Mouse (Mus musculus) large intestine, adult 2 months (tissue): ENCODE measurements around the gene Fgfr2. TPM values are rescaled to one million over a fixed set of nuclear protein-coding genes. Genes with fewer than 3 reads are reported as not detected.

Source experiments
- DNase-seq: peaks from one replicate; pipeline ENCODE4 v3.0.0-alpha.2; 2012; ENCODE audit warnings: low read depth, low spot score
- WGBS: fragments of 180-500 bp; shearing (Covaris S2); methylation state at CpG from one replicate; pipeline ENCODE4 v1.1.7; 2018; 5-methylcytosine and 5-hydroxymethylcytosine counted together
- polyA plus RNA-seq: library from polyadenylated mRNA; depleted of rRNA; stranded (reverse); fragments of >200 nt; gene quantifications from 2 replicates; pipeline ENCODE4 v1.2.3, GENCODE M21; 2012

Gene Fgfr2
- polyA plus RNA-seq, 1 experiment = 35.0 TPM

GRCm38 (mm10) chr7:132015933-132016332, 1107.2 kb downstream of the Fgfr2 start:
- no peak for DNase-seq
- 39% methylated on average over 3 of the region's 3 CpGs for WGBS

GRCm38 (mm10) chr7:132015193-132015592, 1108.0 kb downstream of the Fgfr2 start:
- no peak for DNase-seq
- 13% methylated on average over 3 of the region's 3 CpGs for WGBS

- no peak for DNase-seq
- 70% methylated on average over 5 of the region's 5 CpGs for WGBS
Measured at GRCm38 (mm10) chr7:132013970-132014369, 1109.2 kb downstream of the Fgfr2 start.

GRCm38 (mm10) chr7:132012969-132013679, 1110.0 kb downstream of the Fgfr2 start:
- 16% methylated on average over 1 of the region's 1 CpGs for WGBS
- no peak for DNase-seq

GRCm38 (mm10) chr7:132009002-132009401, 1114.1 kb downstream of the Fgfr2 start:
- 61% methylated on average over 7 of the region's 7 CpGs for WGBS
- DNase-seq = no peak

- WGBS = 53% methylated on average over 14 of the region's 14 CpGs
Measured at GRCm38 (mm10) chr7:132005996-132006696, 1117.0 kb downstream of the Fgfr2 start.

GRCm38 (mm10) chr7:131992873-131993272, 1130.3 kb downstream of the Fgfr2 start:
- WGBS = 63% methylated on average over 3 of the region's 3 CpGs
- no peak for DNase-seq

More at GRCm38 (mm10) chr7:132005996-132006696, 1117.0 kb downstream of the Fgfr2 start:
- DNase-seq = no peak

GRCm38 (mm10) chr7:131992226-131992625, 1130.9 kb downstream of the Fgfr2 start:
- DNase-seq = no peak
- 51% methylated on average over 1 of the region's 1 CpGs for WGBS

- no peak for DNase-seq
- 35% methylated on average over 6 of the region's 6 CpGs for WGBS
Measured at GRCm38 (mm10) chr7:131989056-131989455, 1134.1 kb downstream of the Fgfr2 start.

GRCm38 (mm10) chr7:131978609-131979008, 1144.5 kb downstream of the Fgfr2 start:
- no peak for DNase-seq
- WGBS = 72% methylated on average over 11 of the region's 11 CpGs

- no peak for DNase-seq
- 59% methylated on average over 6 of the region's 6 CpGs for WGBS
Measured at GRCm38 (mm10) chr7:131975867-131976266, 1147.3 kb downstream of the Fgfr2 start.

GRCm38 (mm10) chr7:131970255-131970654, 1152.9 kb downstream of the Fgfr2 start:
- DNase-seq = no peak
- WGBS = 47% methylated on average over 3 of the region's 3 CpGs

GRCm38 (mm10) chr7:131966916-131967494, 1156.1 kb downstream of the Fgfr2 start:
- no peak for DNase-seq
- WGBS = 8% methylated on average over 57 of the region's 57 CpGs

- 4% methylated on average over 32 of the region's 32 CpGs for WGBS
- DNase-seq = no peak
Measured at GRCm38 (mm10) chr7:131966023-131966915, 1156.9 kb downstream of the Fgfr2 start, which contains the start of gene Gpr26. TSS of gene Gpr26 (plus strand) at chr7:131966460.

GRCm38 (mm10) chr7:131960551-131960950, 1162.6 kb downstream of the Fgfr2 start:
- 23% methylated on average over 6 of the region's 6 CpGs for WGBS
- no peak for DNase-seq

- WGBS = 65% methylated on average over 1 of the region's 1 CpGs
- no peak for DNase-seq
Measured at GRCm38 (mm10) chr7:131958705-131959104, 1164.4 kb downstream of the Fgfr2 start.

- DNase-seq = no peak
- 64% methylated on average over 3 of the region's 3 CpGs for WGBS
Measured at GRCm38 (mm10) chr7:131953402-131953801, 1169.7 kb downstream of the Fgfr2 start.

- no peak for DNase-seq
- 80% methylated on average over 5 of the region's 5 CpGs for WGBS
Measured at GRCm38 (mm10) chr7:131951131-131951530, 1172.0 kb downstream of the Fgfr2 start.

- WGBS = 73% methylated on average over 3 of the region's 3 CpGs
- DNase-seq = no peak
Measured at GRCm38 (mm10) chr7:131937611-131938010, 1185.5 kb downstream of the Fgfr2 start.
